Mouse (Mus musculus) lung, postnatal 0 days (tissue): ENCODE measurements around the gene Ddah1.

Source experiments
- CTCF ChIP-seq: IDR thresholded peaks from 2 replicates; pipeline ENCODE4 v1.5.1; 2016; ENCODE audit warnings: antibody characterized with exemption, mild to moderate bottlenecking
- EP300 ChIP-seq: IDR thresholded peaks from 2 replicates; pipeline ENCODE4 v1.6.1; 2016; ENCODE audit warnings: antibody characterized with exemption, mild to moderate bottlenecking, control low read depth

- TF ChIP-seq EP300 (no peak), CTCF (peak; percentile 42)
Measured at GRCm38 (mm10) chr3:145858388-145858787, 99.9 kb downstream of the Ddah1 start.
